Mouse (Mus musculus) heart, adult 2 months (tissue): ENCODE data around the gene Aicda. TPM values are rescaled to one million over a fixed set of nuclear protein-coding genes. Genes with fewer than 3 reads are reported as not detected.
"Not testable (repeated sequence)": the region's sequence is repeated elsewhere in the genome, so short reads cannot be mapped to it uniquely, and the experiment has no call there.

Source experiments
- DNase-seq, 2 experiments: peaks; one replicate each; pipeline ENCODE4 v3.0.0; 2021
- H3K27ac ChIP-seq: fragments of 200-600 bp; 2 replicates; pipeline ENCODE4 v1.8.1; 2022
- H3K27me3 ChIP-seq: fragments of 200-500 bp; 2 replicates; pipeline ENCODE4 v1.6.1; 2012; ENCODE audit warnings: mild to moderate bottlenecking, low read length, inconsistent platforms, mixed read lengths; ENCODE audit not compliant: control insufficient read depth, insufficient read depth
- H3K36me3 ChIP-seq: fragments of 200-500 bp; 2 replicates; pipeline ENCODE4 v1.6.1; 2012; ENCODE audit warnings: low read length, inconsistent platforms; ENCODE audit not compliant: control insufficient read depth, insufficient read depth
- H3K4me1 ChIP-seq: fragments of 200-500 bp; 2 replicates; pipeline ENCODE4 v1.6.1; 2011; ENCODE audit warnings: low read length; ENCODE audit not compliant: control insufficient read depth, insufficient read depth
- H3K4me3 ChIP-seq: fragments of 200-600 bp; 2 replicates; pipeline ENCODE4 v1.8.1; 2022
- H3K79me2 ChIP-seq: fragments of 200-500 bp; replicated peaks from 2 replicates; pipeline ENCODE4 v1.6.1; 2012; ENCODE audit warnings: mild to moderate bottlenecking, inconsistent platforms, low read length, moderate library complexity, mixed read lengths; ENCODE audit not compliant: control insufficient read depth, insufficient read depth
- H3K9ac ChIP-seq: fragments of 200-500 bp; 2 replicates; pipeline ENCODE4 v1.6.1; 2012; ENCODE audit warnings: low read depth, mild to moderate bottlenecking, control low read depth, inconsistent platforms, low read length, mixed read lengths
- CTCF ChIP-seq: fragments of 200-600 bp; IDR thresholded peaks from 2 replicates; pipeline ENCODE4 v1.8.1; 2022; ENCODE audit warnings: antibody characterized with exemption, mild to moderate bottlenecking, moderate library complexity
- EP300 ChIP-seq: fragments of 200-500 bp; IDR thresholded peaks from 2 replicates; pipeline ENCODE4 v1.6.1; 2011; ENCODE audit warnings: low read depth, low read length, control low read depth; ENCODE audit not compliant: insufficient read depth
- POLR2A ChIP-seq: fragments of 200-500 bp; IDR thresholded peaks from 2 replicates; pipeline ENCODE4 v1.6.1; 2011; ENCODE audit warnings: mild to moderate bottlenecking, low read depth, low read length, control low read depth; ENCODE audit not compliant: insufficient read depth
- WGBS: fragments of 180-500 bp; shearing (Covaris S2); methylation state at CpG from one replicate; pipeline ENCODE4 v1.1.7; 2018; 5-methylcytosine and 5-hydroxymethylcytosine counted together
- intact Hi-C: fragments of 180-260 bp; cut with DNase I; formaldehyde crosslinking; loops from one replicate; pipeline ENCODE4 v1.15.1; 2025
- polyA plus RNA-seq: library from polyadenylated mRNA; depleted of rRNA; stranded (reverse); fragments of >200 nt; gene quantifications from 2 replicates; pipeline ENCODE4 v1.2.3, GENCODE M21; 2012
- total RNA-seq, 2 experiments: library from RNA; stranded (reverse); gene quantifications; 2 replicates each; pipeline ENCODE4 v1.2.3; 2021

Aicda gene
- total and polyA plus RNA-seq, 3 experiments = not detected

DNA sequence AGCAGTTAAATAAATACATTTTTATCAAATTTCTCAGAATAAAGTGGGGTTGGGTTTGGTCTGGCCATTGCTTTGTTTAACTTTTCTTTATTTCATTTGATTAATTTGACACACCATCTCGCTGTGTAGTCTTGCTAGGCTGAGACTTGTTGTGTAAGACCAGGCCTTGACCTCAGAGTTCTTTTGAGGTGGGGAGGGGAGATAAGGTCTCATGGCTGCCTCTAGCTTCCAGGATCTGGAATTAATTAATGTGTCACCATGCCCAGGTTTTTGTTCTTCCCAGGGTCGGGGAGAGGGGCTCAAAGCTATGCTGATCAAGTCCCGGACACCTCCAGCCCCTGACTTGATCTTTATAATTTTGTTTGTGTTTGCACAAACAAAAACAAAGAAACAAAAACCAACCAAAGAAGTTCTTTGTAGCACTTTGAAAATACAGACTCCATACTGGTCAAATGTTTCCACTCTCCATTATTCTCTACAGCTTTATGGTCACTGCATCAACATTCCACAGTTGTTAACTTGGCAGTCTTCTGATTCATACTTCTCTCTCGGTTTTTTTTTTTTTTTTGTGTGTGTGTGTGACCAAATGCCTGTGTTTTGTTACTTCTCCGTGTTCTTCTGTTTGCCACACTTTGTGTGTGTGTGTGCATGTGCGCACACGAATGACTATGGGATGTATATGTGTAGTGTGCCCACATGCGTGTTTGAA lies 22.0 kb upstream of the Aicda start:
- Histone ChIP-seq H3K4me3 (no peak overlapping the region), H3K36me3 (no peaks in the 10 kb centered on the region), H3K27me3 (no peaks in the 10 kb centered on the region), H3K9ac (no peak overlapping the region), H3K27ac (no peak overlapping the region), H3K79me2 (no peaks in the 10 kb centered on the region), H3K4me1 (no peaks in the 10 kb centered on the region)
- TF ChIP-seq EP300 (no peak), POLR2A (no peak), CTCF (no peak)
- intact Hi-C loops = no loop called here
- 70% methylated on average over 8 of the region's 8 CpGs for WGBS
- DNase-seq = no peak

DNA sequence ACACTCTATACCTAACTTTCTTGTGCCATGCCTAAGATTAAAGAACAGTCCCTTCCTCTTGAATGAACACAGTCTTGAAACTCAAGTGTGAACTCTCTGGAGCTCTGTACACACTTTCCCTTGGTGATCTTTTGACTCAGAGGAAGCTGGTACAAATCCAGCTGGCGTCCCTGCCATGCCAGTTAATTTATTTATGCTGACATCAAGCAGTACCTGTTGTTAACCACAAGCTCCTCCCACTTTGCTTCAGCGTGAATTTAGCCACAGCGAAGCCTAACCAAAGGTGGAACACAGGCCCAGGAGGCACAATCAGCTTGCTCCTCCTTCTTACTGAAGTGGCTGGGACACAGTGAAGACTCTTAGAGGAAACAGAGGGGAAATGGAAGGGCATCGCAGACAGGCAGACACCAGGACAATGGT lies 20.7 kb upstream of the Aicda start:
- no peak overlapping the region for H3K4me3 ChIP-seq
- no peaks in the 10 kb centered on the region for H3K79me2 ChIP-seq
- 22% methylated on average over 4 of the region's 4 CpGs for WGBS
- DNase-seq = no peak
- H3K36me3 ChIP-seq = no peaks in the 10 kb centered on the region
- no peak for TF ChIP-seq EP300
- TF ChIP-seq POLR2A = no peak
- no peak for TF ChIP-seq CTCF
- H3K27ac ChIP-seq = no peak overlapping the region
- no peaks in the 10 kb centered on the region for H3K4me1 ChIP-seq
- H3K27me3 ChIP-seq = no peaks in the 10 kb centered on the region
- no peak overlapping the region for H3K9ac ChIP-seq
- intact Hi-C loops = no loop called here

DNA sequence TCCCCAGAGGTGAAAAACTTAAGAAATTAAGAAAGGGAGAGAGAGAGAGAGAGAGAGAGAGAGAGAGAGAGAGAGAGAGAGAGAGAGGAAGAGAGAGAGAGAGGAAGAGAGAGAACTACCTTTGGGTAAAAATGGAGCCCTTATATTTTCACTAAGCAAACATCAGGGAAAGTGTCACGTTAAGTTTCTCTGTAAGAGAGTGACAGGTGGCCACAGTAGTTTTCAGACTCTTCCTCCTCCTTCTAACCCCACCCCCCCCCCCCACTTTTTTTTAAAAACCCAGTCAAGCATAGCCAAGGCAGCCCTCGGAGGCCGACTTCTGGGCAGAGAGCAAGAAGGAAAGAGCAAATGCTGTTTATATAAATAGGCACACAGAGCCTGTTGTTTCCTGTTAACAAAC lies 19.6 kb upstream of the Aicda start:
- Histone ChIP-seq H3K79me2 (no peaks in the 10 kb centered on the region), H3K4me1 (no peaks in the 10 kb centered on the region)

GRCm38 (mm10) chr6:122539564-122539963 lies 14.0 kb upstream of the Aicda start:
- intact Hi-C loops = no loop called here
- Histone ChIP-seq H3K79me2 (no peaks in the 10 kb centered on the region), H3K27ac (no peak overlapping the region), H3K27me3 (no peaks in the 10 kb centered on the region), H3K4me3 (no peak overlapping the region), H3K36me3 (no peaks in the 10 kb centered on the region), H3K4me1 (no peaks in the 10 kb centered on the region), H3K9ac (no peak overlapping the region)
- 85% methylated on average over 9 of the region's 9 CpGs for WGBS
- no peak for DNase-seq
- TF ChIP-seq CTCF (no peak), POLR2A (no peak), EP300 (no peak)

More for the DNA sequence above, 19.6 kb upstream of the Aicda start:
- no peak for DNase-seq
- no peaks in the 10 kb centered on the region for H3K27me3 ChIP-seq
- no peak for TF ChIP-seq POLR2A
- no peak for TF ChIP-seq CTCF
- no peak for TF ChIP-seq EP300
- WGBS = 47% methylated on average over 3 of the region's 3 CpGs
- no peak overlapping the region for H3K4me3 ChIP-seq
- no peak overlapping the region for H3K9ac ChIP-seq
- no peaks in the 10 kb centered on the region for H3K36me3 ChIP-seq
- intact Hi-C loops = no loop called here
- no peak overlapping the region for H3K27ac ChIP-seq

- H3K36me3 ChIP-seq, H3K4me1 ChIP-seq, H3K4me3 ChIP-seq, DNase-seq, H3K9ac ChIP-seq, H3K27ac ChIP-seq, H3K27me3 ChIP-seq, H3K79me2 ChIP-seq, intact Hi-C loops: not testable (repeated sequence)
- 67% methylated on average over 5 of the region's 5 CpGs for WGBS
Observed at GRCm38 (mm10) chr6:122542459-122542858, 11.1 kb upstream of the Aicda start.

DNA sequence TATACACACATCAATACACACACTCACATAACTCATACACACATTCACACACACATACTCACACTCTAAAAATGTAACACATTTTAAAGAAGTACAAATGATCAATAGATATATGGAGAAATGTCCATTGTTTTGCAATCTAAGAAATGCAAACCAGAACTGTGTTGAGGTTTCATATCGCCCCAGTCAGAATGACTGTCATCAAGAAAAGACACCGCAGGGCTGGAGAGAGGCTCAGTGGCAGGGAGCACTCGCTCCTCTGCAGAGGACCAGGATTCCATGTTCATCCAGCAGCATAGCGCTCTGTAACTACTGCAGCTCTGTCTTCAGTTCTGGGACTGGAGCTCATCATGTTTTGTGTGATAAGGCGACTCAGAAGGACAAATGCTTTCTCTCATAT lies 10.0 kb upstream of the Aicda start:
- intact Hi-C loops = no loop called here
- Histone ChIP-seq H3K4me3 (no peak overlapping the region), H3K9ac (no peak overlapping the region), H3K4me1 (peaks cover 1% of the 10 kb centered on the region; the same call in 1 of the 2 replicates), H3K27me3 (no peaks in the 10 kb centered on the region), H3K79me2 (no peaks in the 10 kb centered on the region), H3K27ac (no peak overlapping the region), H3K36me3 (no peaks in the 10 kb centered on the region)
- WGBS = 72% methylated on average over 5 of the region's 5 CpGs
- TF ChIP-seq EP300 = no peak
- no peak for TF ChIP-seq POLR2A
- TF ChIP-seq CTCF = no peak
- DNase-seq = no peak
